Mouse (Mus musculus) stomach, postnatal 0 days (tissue): Measurements from ENCODE around the gene Eif2ak1. TPM values are rescaled to one million over a fixed set of nuclear protein-coding genes. Genes with fewer than 3 reads are reported as not detected.
"Not testable (repeated sequence)": the region's sequence is repeated elsewhere in the genome, so short reads cannot be mapped to it uniquely, and the experiment has no call there.

Experiments
- ATAC-seq: fragments of 200-750 bp; cut with Nextera tagmentation; 2 replicates; pipeline ENCODE4 v1.8.0; 2017; ENCODE audit not compliant: low FRiP score, low TSS enrichment
- DNase-seq: peaks from one replicate; pipeline ENCODE4 v3.0.0-alpha.2; 2016; ENCODE audit warnings: low spot score
- H3K27ac ChIP-seq: fragments of 300-500 bp; sonication (generic); replicated peaks from 2 replicates; pipeline ENCODE4 v1.5.1; 2014; ENCODE audit warnings: mild to moderate bottlenecking, control low read depth
- H3K27me3 ChIP-seq: fragments of 300-500 bp; sonication (generic); 2 replicates; pipeline ENCODE4 v1.6.1; 2014; ENCODE audit warnings: low read length; ENCODE audit not compliant: control insufficient read depth, insufficient read depth
- H3K36me3 ChIP-seq: fragments of 300-500 bp; sonication (generic); 2 replicates; pipeline ENCODE4 v1.6.1; 2014; ENCODE audit warnings: low read length, mixed read lengths; ENCODE audit not compliant: control insufficient read depth, insufficient read depth
- H3K4me1 ChIP-seq: fragments of 300-500 bp; sonication (generic); replicated peaks from 2 replicates; pipeline ENCODE4 v1.6.1; 2014; ENCODE audit warnings: antibody characterized with exemption; ENCODE audit not compliant: control insufficient read depth, insufficient read depth
- H3K4me2 ChIP-seq: fragments of 300-500 bp; sonication (generic); replicated peaks from 2 replicates; pipeline ENCODE4 v1.6.1; 2014; ENCODE audit warnings: low read depth, mild to moderate bottlenecking, control low read depth, moderate library complexity
- H3K4me3 ChIP-seq: fragments of 300-500 bp; sonication (generic); 2 replicates; pipeline ENCODE4 v1.5.1; 2014; ENCODE audit warnings: low read depth, low read length, control low read depth
- H3K9ac ChIP-seq: fragments of 300-500 bp; sonication (generic); 2 replicates; pipeline ENCODE4 v1.6.1; 2014; ENCODE audit warnings: mild to moderate bottlenecking, low read length, control low read depth, mixed read lengths
- H3K9me3 ChIP-seq: fragments of 300-500 bp; sonication (generic); 2 replicates; pipeline ENCODE4 v1.6.1; 2016; ENCODE audit warnings: low read length; ENCODE audit not compliant: control insufficient read depth
- CTCF ChIP-seq: IDR thresholded peaks from 2 replicates; pipeline ENCODE4 v1.5.1; 2016; ENCODE audit warnings: antibody characterized with exemption, low read depth, mild to moderate bottlenecking, moderate library complexity
- EP300 ChIP-seq: optimal IDR thresholded peaks from 2 replicates; pipeline ENCODE3; 2016; ENCODE audit warnings: antibody characterized with exemption
- WGBS: fragments of 180-500 bp; shearing (Covaris S2); extraction: QIAGEN DNeasy Blood & Tissue Kit; methylation state at CpG from one replicate; pipeline ENCODE4 v1.1.7; 2014; 5-methylcytosine and 5-hydroxymethylcytosine counted together
- polyA plus RNA-seq: library from polyadenylated mRNA; unstranded; fragments of >200 nt; fragmentation: Nextera tagmentation; extraction: Ambion mirVana; gene quantifications from 2 replicates; pipeline ENCODE4 v1.2.1, GENCODE M21; 2015

Eif2ak1 gene
- polyA plus RNA-seq = 18.7 and 19.9 TPM in 2 replicates

- peak; percentile 72 for TF ChIP-seq CTCF
- TF ChIP-seq EP300 = no peak
- ATAC-seq (peak; percentile 99), DNase-seq (peak; percentile 93)
- H3K4me1 ChIP-seq = 0 out of 2 replicates have a peak, but pooled peaks cover 3% of the 10 kb centered on the region
- no peaks in the 10 kb centered on the region for H3K27me3 ChIP-seq
- H3K9me3 ChIP-seq = no peaks in the 10 kb centered on the region
- no peaks in the 10 kb centered on the region for H3K36me3 ChIP-seq
- peak within 1 kb of the TSS; percentile 82 for H3K4me2 ChIP-seq
- H3K27ac ChIP-seq = peak within 1 kb of the TSS; percentile 71
- H3K4me3 ChIP-seq = peak within 1 kb of the TSS; percentile 82
- under 1% methylated on average over 37 of the region's 37 CpGs for WGBS
- peak within 1 kb of the TSS; percentile 87 for H3K9ac ChIP-seq
Observed at GRCm38 (mm10) chr5:143817116-143817930, at the start of gene Eif2ak1. Gene Eif2ak1, plus strand, starts transcription at chr5:143817788.

GRCm38 (mm10) chr5:143781951-143782350 lies 35.6 kb upstream of the Eif2ak1 start:
- WGBS = 80% methylated on average over 7 of the region's 8 CpGs
- Histone ChIP-seq H3K4me3 (no peak overlapping the region), H3K4me2 (no peak overlapping the region), H3K9me3 (no peaks in the 10 kb centered on the region), H3K27ac (no peak overlapping the region), H3K36me3 (no peaks in the 10 kb centered on the region), H3K9ac (no peak overlapping the region), H3K27me3 (no peaks in the 10 kb centered on the region), H3K4me1 (no peaks in the 10 kb centered on the region)
- ATAC-seq = no peak
- peak; percentile 11 for DNase-seq
- TF ChIP-seq EP300 = no peak
- TF ChIP-seq CTCF = no peak

- ATAC-seq (no peak), DNase-seq (no peak)
- no peak for TF ChIP-seq CTCF
- no peak for TF ChIP-seq EP300
- H3K4me3 ChIP-seq = no peak overlapping the region
- H3K4me2 ChIP-seq = no peak overlapping the region
- no peak overlapping the region for H3K27ac ChIP-seq
- 71% methylated on average over 6 of the region's 6 CpGs for WGBS
- H3K4me1 ChIP-seq = no peaks in the 10 kb centered on the region
- H3K36me3 ChIP-seq = no peaks in the 10 kb centered on the region
- no peaks in the 10 kb centered on the region for H3K27me3 ChIP-seq
- H3K9ac ChIP-seq = no peak overlapping the region
- no peaks in the 10 kb centered on the region for H3K9me3 ChIP-seq
Observed at GRCm38 (mm10) chr5:143785391-143785790, 32.2 kb upstream of the Eif2ak1 start.

GRCm38 (mm10) chr5:143801216-143801615 lies 16.4 kb upstream of the Eif2ak1 start:
- not testable (repeated sequence) for DNase-seq, ATAC-seq, H3K27me3 ChIP-seq, H3K27ac ChIP-seq, H3K4me1 ChIP-seq, H3K4me2 ChIP-seq, H3K9me3 ChIP-seq, H3K9ac ChIP-seq, H3K4me3 ChIP-seq, H3K36me3 ChIP-seq
- 81% methylated on average over 6 of the region's 6 CpGs for WGBS

GRCm38 (mm10) chr5:143804056-143804765 lies 13.4 kb upstream of the Eif2ak1 start:
- no peaks in the 10 kb centered on the region for H3K27me3 ChIP-seq
- no peaks in the 10 kb centered on the region for H3K36me3 ChIP-seq
- H3K9ac ChIP-seq = no peak overlapping the region
- no peaks in the 10 kb centered on the region for H3K4me1 ChIP-seq
- WGBS = 85% methylated on average over 18 of the region's 18 CpGs
- TF ChIP-seq CTCF = no peak
- no peak for TF ChIP-seq EP300
- no peak overlapping the region for H3K4me2 ChIP-seq
- DNase-seq (no peak), ATAC-seq (no peak)
- no peaks in the 10 kb centered on the region for H3K9me3 ChIP-seq
- H3K4me3 ChIP-seq = no peak overlapping the region
- H3K27ac ChIP-seq = no peak overlapping the region

GRCm38 (mm10) chr5:143807268-143807667 lies 10.3 kb upstream of the Eif2ak1 start:
- no peaks in the 10 kb centered on the region for H3K4me1 ChIP-seq
- 55% methylated on average over 3 of the region's 3 CpGs for whole genome bisulfite sequencing
- H3K9ac ChIP-seq = no peak overlapping the region
- no peaks in the 10 kb centered on the region for H3K9me3 ChIP-seq
- no peaks in the 10 kb centered on the region for H3K27me3 ChIP-seq
- no peak for ATAC-seq
- H3K4me3 ChIP-seq = no peak overlapping the region
- H3K27ac ChIP-seq = no peak overlapping the region
- TF ChIP-seq CTCF (no peak), EP300 (no peak)
- H3K36me3 ChIP-seq = no peaks in the 10 kb centered on the region
- DNase-seq = no peak
- no peak overlapping the region for H3K4me2 ChIP-seq
